28 mouse cellular contexts compared by ENCODE assay signal in genomic region chr9:60528269-60528668, GRCm38 (mm10). TPM values are rescaled to one million over a fixed set of nuclear protein-coding genes. Genes with fewer than 3 reads are reported as not detected.
DNase-seq lines count a peak whose midpoint lies in the region; ATAC-seq and TF ChIP-seq lines count a peak whose summit lies in the region.
"Had no signal": no experiment of that assay in that cellular context is flagged by ENCODE, and none has a peak within 500 bp of the region (broad histone marks: within the 10 kb centered on the region; RNA-seq: fewer than 3 reads in every experiment).

No protein-coding gene starts in this region.

- no peaks in the 10 kb centered on the region for H3K36me3 ChIP-seq in myocyte (ENCODE audit: control insufficient read depth, insufficient read depth)
- H3K36me3 ChIP-seq in kidney, embryonic 14.5 days (ENCODE audit: control insufficient read depth, insufficient read depth, low read length), result no peaks in the 10 kb centered on the region
- H3K36me3 ChIP-seq: embryonic facial prominence, embryonic 15.5 days; forebrain, embryonic 12.5 days; forebrain, embryonic 15.5 days; heart, embryonic 12.5 days; heart, embryonic 15.5 days; hindbrain, embryonic 10.5 days had no signal

- H3K27me3 ChIP-seq in myocyte (ENCODE audit: control insufficient read depth, insufficient read depth, insufficient read length), result no peaks in the 10 kb centered on the region
- no peaks in the 10 kb centered on the region for H3K27me3 ChIP-seq in kidney, embryonic 14.5 days (ENCODE audit: control insufficient read depth, insufficient read depth, low read length)
- H3K27me3 ChIP-seq: embryonic facial prominence, embryonic 15.5 days; forebrain, embryonic 15.5 days; heart, embryonic 12.5 days; heart, embryonic 15.5 days had no signal

- no peaks in the 10 kb centered on the region for H3K9me3 ChIP-seq in kidney, embryonic 14.5 days (ENCODE audit: control insufficient read depth, low read length)
- H3K9me3 ChIP-seq: embryonic facial prominence, embryonic 15.5 days; forebrain, embryonic 12.5 days; forebrain, embryonic 15.5 days; heart, embryonic 12.5 days; heart, embryonic 15.5 days; hindbrain, embryonic 10.5 days had no signal

- no peak overlapping the region for H3ac ChIP-seq in myocyte (ENCODE audit: control insufficient read depth, insufficient read length)

- no peak overlapping the region for H3K4me3 ChIP-seq in myocyte
- no peak overlapping the region for H3K4me3 ChIP-seq in kidney, embryonic 14.5 days (ENCODE audit: low read length)
- H3K4me3 ChIP-seq: embryonic facial prominence, embryonic 15.5 days; erythroblast, embryonic 14.5 days; forebrain, embryonic 12.5 days; forebrain, embryonic 15.5 days; heart, adult 2 months; heart, embryonic 12.5 days; heart, embryonic 15.5 days; hindbrain, embryonic 10.5 days had no signal

- H3K4me2 ChIP-seq in myocyte (ENCODE audit: low read depth), result peak overlapping the region; percentile 22
- no peak overlapping the region for H3K4me2 ChIP-seq in kidney, embryonic 14.5 days (replicated peaks; ENCODE audit: low read depth, low read length)
- H3K4me2 ChIP-seq: embryonic facial prominence, embryonic 15.5 days; forebrain, embryonic 12.5 days; forebrain, embryonic 15.5 days; heart, embryonic 12.5 days; heart, embryonic 15.5 days; hindbrain, embryonic 14.5 days had no signal

- no peak overlapping the region for H3K9ac ChIP-seq in kidney, embryonic 14.5 days (ENCODE audit: low read depth, low read length)
- H3K9ac ChIP-seq: embryonic facial prominence, embryonic 15.5 days; forebrain, embryonic 12.5 days; forebrain, embryonic 15.5 days; heart, embryonic 12.5 days; heart, embryonic 15.5 days; hindbrain, embryonic 14.5 days had no signal

- no peak for ATAC-seq in kidney, embryonic 14.5 days (ENCODE audit: low FRiP score, low TSS enrichment)
- ATAC-seq: forebrain, embryonic 15.5 days; hindbrain, postnatal 0 days; inflammation-experienced regulatory T-cells, adult 6 months; intestine, embryonic 16.5 days had no signal

- H3K79me2 ChIP-seq in myocyte (ENCODE audit: control insufficient read depth, insufficient read depth), result no peaks in the 10 kb centered on the region

- no peak for TF ChIP-seq POLR2A in myocyte (IDR thresholded peaks at IDR 0.05; ENCODE audit: insufficient read length, low read depth)

- H3K4me1 ChIP-seq in kidney, embryonic 14.5 days (ENCODE audit: control insufficient read depth, insufficient read depth, low read length), result peaks cover 6% of the 10 kb centered on the region; the same call in 1 of the 2 replicates
- H3K4me1 ChIP-seq: forebrain, embryonic 15.5 days had no signal

- H3K27ac ChIP-seq in kidney, embryonic 14.5 days (ENCODE audit: low read depth, low read length), result no peak overlapping the region
- H3K27ac ChIP-seq: embryonic facial prominence, embryonic 15.5 days; forebrain, embryonic 12.5 days; forebrain, embryonic 15.5 days; hindbrain, embryonic 10.5 days; hindbrain, embryonic 14.5 days; hindbrain, postnatal 0 days had no signal

- WGBS in kidney, embryonic 14.5 days, result 82% methylated on average over 3 of the region's 3 CpGs

- peak; percentile 70 for DNase-seq in heart, adult 11 months
- DNase-seq in heart, postnatal 4 days, result no peak
- DNase-seq in 3134 (ENCODE audit: extremely low read depth, insufficient read length, low spot score), result peak; percentile 42
- peak; percentile 69 for DNase-seq in Muller cell, postnatal 12 days (ENCODE audit: inconsistent ontology term)
- no peak for DNase-seq in lung, postnatal 4 days
- DNase-seq: adrenal gland, adult 2 months; adrenal gland, postnatal 14 days; cerebellum, adult 11-12 months; cerebellum, adult 8-10 months; cerebellum, postnatal 10 days; cerebellum, postnatal 36 days; embryo, embryonic 11 days; gastrocnemius, postnatal 25 days; heart, adult 2 months; kidney, adult 18-20 months had no signal

TF ChIP-seq in myocyte, 11 proteins besides CTCF, POLR2A, EP300 and RAD21:
- TF ChIP-seq REST (IDR thresholded peaks at IDR 0.05; ENCODE audit: insufficient read depth, insufficient read length), result no peak
- TF ChIP-seq MYOG (IDR thresholded peaks at IDR 0.05; ENCODE audit: control insufficient read depth in 1 of 3, insufficient read depth in 1 of 3, insufficient read length in 2 of 3, low read depth in 2 of 3), result no peak
- TF ChIP-seq MYOD1 (IDR thresholded peaks at IDR 0.05; ENCODE audit: control insufficient read depth in 1 of 3, insufficient read length in 2 of 3, low read depth in 2 of 3), result no peak
- TF ChIP-seq MAX (IDR thresholded peaks at IDR 0.05; ENCODE audit: low read depth), result no peak
- no peak for TF ChIP-seq POLR2AphosphoS2 (IDR thresholded peaks at IDR 0.05; ENCODE audit: insufficient read length, low read depth)
- TF ChIP-seq SRF (IDR thresholded peaks at IDR 0.05; ENCODE audit: control insufficient read depth, insufficient read length, low read depth), result no peak
- no peak for TF ChIP-seq TCF12 (IDR thresholded peaks at IDR 0.05; ENCODE audit: insufficient read depth, poor library complexity, severe bottlenecking)
- TF ChIP-seq CEBPB (IDR thresholded peaks at IDR 0.05; ENCODE audit: insufficient read depth, poor library complexity, severe bottlenecking), result no peak

RNA-seq across cellular contexts. Expression of gene Thsd4, which starts 6.4 kb away (rescaled TPM):
- total RNA-seq in heart, postnatal 4 days (2021), result 10 to 100 TPM; 21.7 to 24.1 TPM
- 1.7 TPM for polyA plus RNA-seq in myocyte (2012; fragmentation: generic; extraction: Trizol)
- polyA plus RNA-seq in kidney, embryonic 14.5 days (2014; fragmentation: Nextera tagmentation; extraction: Ambion mirVana), result 24.9 and 38.7 TPM in 2 replicates
- polyA plus RNA-seq: inflammation-experienced regulatory T-cells, adult 6 months had no signal

Comparison
In these comparisons a context has a peak if more than half of its experiments do, and no peak if none do; other contexts are left out.
1. DNase-seq: peak in heart, adult 11 months (single experiment), 3134 (single experiment) and Muller cell, postnatal 12 days (single experiment); none in heart, postnatal 4 days (single experiment) and lung, postnatal 4 days (0 of 2).